Mouse (Mus musculus) myocyte (in vitro differentiated cells): ENCODE measurements around the gene Fubp1. TPM values are rescaled to one million over a fixed set of nuclear protein-coding genes. Genes with fewer than 3 reads are reported as not detected.

Experiments
- H3K27me3 ChIP-seq: one replicate; pipeline ENCODE4 v1.6.1; 2011; ENCODE audit not compliant: control insufficient read depth, insufficient read depth, insufficient read length
- H3K36me3 ChIP-seq: one replicate; pipeline ENCODE4 v1.6.1; 2011; ENCODE audit not compliant: control insufficient read depth, insufficient read depth
- H3K4me2 ChIP-seq: one replicate; pipeline ENCODE4 v1.6.1; 2011; ENCODE audit warnings: low read depth, control low read depth
- H3K4me3 ChIP-seq: one replicate; pipeline ENCODE4 v1.5.1; 2011; ENCODE audit warnings: mild to moderate bottlenecking, control low read depth, moderate library complexity
- H3K79me2 ChIP-seq: one replicate; pipeline ENCODE4 v1.6.1; 2011; ENCODE audit not compliant: control insufficient read depth, insufficient read depth
- H3ac ChIP-seq: one replicate; pipeline ENCODE4 v1.6.1; 2011; ENCODE audit not compliant: control insufficient read depth, insufficient read length
- CEBPB ChIP-seq: IDR thresholded peaks from 2 replicates; pipeline ENCODE4 v1.6.1; 2011; ENCODE audit warnings: mild to moderate bottlenecking, moderate library complexity; ENCODE audit not compliant: poor library complexity, insufficient read depth, severe bottlenecking
- E2F4 ChIP-seq: IDR thresholded peaks from one replicate; pipeline ENCODE4 v1.6.1; 2011; ENCODE audit warnings: mild to moderate bottlenecking, control low read depth, moderate library complexity; ENCODE audit not compliant: insufficient read depth
- MAX ChIP-seq: IDR thresholded peaks from one replicate; pipeline ENCODE4 v1.6.1; 2011; ENCODE audit warnings: low read depth, mild to moderate bottlenecking, control low read depth
- MYOD1 ChIP-seq, 3 experiments: IDR thresholded peaks; one replicate each; pipeline ENCODE4 v1.6.1; 2011; ENCODE audit warnings: control low read depth in 2 of 3, low read depth in 2 of 3, mild to moderate bottlenecking in 2 of 3, moderate library complexity in 1 of 3; ENCODE audit not compliant: insufficient read length in 2 of 3, control insufficient read depth in 1 of 3
- MYOG ChIP-seq, 3 experiments: IDR thresholded peaks; one replicate each; pipeline ENCODE4 v1.6.1; 2011; ENCODE audit warnings: control low read depth in 2 of 3, low read depth in 2 of 3, mild to moderate bottlenecking in 2 of 3; ENCODE audit not compliant: insufficient read length in 2 of 3, control insufficient read depth in 1 of 3, insufficient read depth in 1 of 3
- POLR2A ChIP-seq: IDR thresholded peaks from one replicate; pipeline ENCODE4 v1.6.1; 2011; ENCODE audit warnings: low read depth, mild to moderate bottlenecking, control low read depth, moderate library complexity; ENCODE audit not compliant: insufficient read length
- POLR2AphosphoS2 ChIP-seq: IDR thresholded peaks from one replicate; pipeline ENCODE4 v1.6.1; 2011; ENCODE audit warnings: low read depth, control low read depth; ENCODE audit not compliant: insufficient read length
- REST ChIP-seq: IDR thresholded peaks from one replicate; pipeline ENCODE4 v1.6.1; 2011; ENCODE audit warnings: mild to moderate bottlenecking, control low read depth, moderate library complexity; ENCODE audit not compliant: insufficient read depth, insufficient read length
- SRF ChIP-seq: IDR thresholded peaks from one replicate; pipeline ENCODE4 v1.6.1; 2011; ENCODE audit warnings: low read depth; ENCODE audit not compliant: control insufficient read depth, insufficient read length
- TCF12 ChIP-seq: IDR thresholded peaks from one replicate; pipeline ENCODE4 v1.6.1; 2011; ENCODE audit warnings: mild to moderate bottlenecking, control low read depth; ENCODE audit not compliant: poor library complexity, insufficient read depth, severe bottlenecking
- TCF3 ChIP-seq: IDR thresholded peaks from one replicate; pipeline ENCODE4 v1.6.1; 2011; ENCODE audit warnings: low read depth, control low read depth; ENCODE audit not compliant: insufficient read length
- USF1 ChIP-seq: IDR thresholded peaks from one replicate; pipeline ENCODE4 v1.6.1; 2011; ENCODE audit warnings: low read depth, mild to moderate bottlenecking, control low read depth, moderate library complexity
- polyA plus RNA-seq: library from polyadenylated mRNA; unstranded; fragments of >200 nt; fragmentation: generic; extraction: Trizol; gene quantifications from one replicate; pipeline ENCODE4 v1.2.1, GENCODE M21; 2012; ENCODE audit warnings: missing spikeins

The Fubp1 gene
- polyA plus RNA-seq, 1 experiment, result 27.9 TPM

DNA sequence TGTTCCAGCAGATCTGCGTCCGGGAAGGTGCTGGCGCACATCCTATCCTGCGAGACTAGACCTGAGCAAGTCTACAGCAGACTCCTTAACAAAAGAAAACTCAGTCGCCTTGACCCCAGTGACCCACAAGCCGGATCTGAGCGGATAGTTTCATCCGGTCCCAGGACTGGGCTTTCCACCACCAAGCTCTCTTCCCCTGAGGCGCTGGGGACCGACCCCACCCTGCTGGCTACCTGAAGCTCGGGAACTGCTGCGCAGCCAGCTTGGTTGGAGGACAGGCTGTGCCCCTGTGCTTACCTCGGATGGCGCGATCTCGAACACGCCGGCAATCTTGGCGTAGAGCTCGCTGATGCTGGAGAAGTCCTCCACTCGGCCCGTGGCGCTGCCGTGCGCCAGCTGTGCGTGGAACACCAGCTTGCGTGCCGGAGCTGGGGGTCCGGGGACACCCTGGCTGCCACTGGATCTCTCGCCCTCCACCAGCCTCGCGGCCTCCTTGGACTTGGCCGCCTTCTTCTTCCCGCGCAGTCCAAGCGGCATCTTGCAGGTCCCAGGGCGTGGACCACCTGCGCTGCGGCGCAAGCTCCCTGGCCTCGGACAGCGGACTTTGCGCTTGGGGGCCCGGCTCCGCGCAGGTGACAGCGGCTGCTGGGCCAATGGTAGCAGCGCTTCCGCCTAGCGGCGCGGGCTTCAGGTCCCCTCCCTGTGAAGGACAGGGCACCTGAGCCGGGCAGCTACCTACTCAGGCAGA is 44.7 kb upstream of the Fubp1 start:
- Histone ChIP-seq H3K4me3 (no peak overlapping the region), H3K27me3 (no peaks in the 10 kb centered on the region), H3K36me3 (no peaks in the 10 kb centered on the region), H3K4me2 (no peak overlapping the region), H3K79me2 (no peaks in the 10 kb centered on the region), H3ac (no peak overlapping the region)
- no peak for TF ChIP-seq TCF12
- no peak for TF ChIP-seq E2F4
- TF ChIP-seq POLR2AphosphoS2, result no peak
- no peak for TF ChIP-seq TCF3
- TF ChIP-seq MYOG (IDR thresholded peaks at IDR 0.05; ENCODE audit: control insufficient read depth in 1 of 3, insufficient read depth in 1 of 3, insufficient read length in 2 of 3, low read depth in 2 of 3), result no peak
- TF ChIP-seq POLR2A, result no peak
- TF ChIP-seq SRF, result no peak
- TF ChIP-seq REST, result no peak
- TF ChIP-seq MYOD1 (IDR thresholded peaks at IDR 0.05; ENCODE audit: control insufficient read depth in 1 of 3, insufficient read length in 2 of 3, low read depth in 2 of 3), result no peak
- no peak for TF ChIP-seq USF1
- no peak for TF ChIP-seq MAX
- no peak for TF ChIP-seq CEBPB

DNA sequence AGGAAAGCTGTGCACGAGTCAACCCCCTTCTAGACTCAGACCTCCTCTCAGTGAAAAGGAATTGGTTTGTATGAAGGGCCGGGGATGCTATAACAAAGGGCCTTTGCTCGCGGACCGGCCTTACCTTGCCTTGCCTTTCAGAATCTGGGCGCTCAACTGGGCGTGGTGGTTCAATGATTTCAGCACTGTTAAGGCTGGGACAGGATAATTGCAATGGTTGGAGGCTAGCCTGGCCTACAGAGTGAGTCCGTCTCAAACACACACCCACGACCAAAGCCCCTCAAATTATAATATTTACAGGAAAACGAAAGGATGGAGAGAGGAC is 44.2 kb upstream of the Fubp1 start, which contains the start of gene Gipc2:
Gipc2 (minus strand) TSS at position 132 of the 325 bp plus-strand sequence.
- Histone ChIP-seq H3K36me3 (no peaks in the 10 kb centered on the region), H3K4me2 (no peak within 1 kb of the TSS), H3K79me2 (no peaks in the 10 kb centered on the region), H3K4me3 (no peak within 1 kb of the TSS), H3ac (no peak within 1 kb of the TSS), H3K27me3 (no peaks in the 10 kb centered on the region)
- TF ChIP-seq MYOG (IDR thresholded peaks at IDR 0.05; ENCODE audit: control insufficient read depth in 1 of 3, insufficient read depth in 1 of 3, insufficient read length in 2 of 3, low read depth in 2 of 3), result no peak
- no peak for TF ChIP-seq MAX
- no peak for TF ChIP-seq SRF
- TF ChIP-seq E2F4, result no peak
- TF ChIP-seq REST, result no peak
- no peak for TF ChIP-seq MYOD1 (IDR thresholded peaks at IDR 0.05; ENCODE audit: control insufficient read depth in 1 of 3, insufficient read length in 2 of 3, low read depth in 2 of 3)
- TF ChIP-seq CEBPB, result no peak
- TF ChIP-seq POLR2AphosphoS2, result no peak

DNA sequence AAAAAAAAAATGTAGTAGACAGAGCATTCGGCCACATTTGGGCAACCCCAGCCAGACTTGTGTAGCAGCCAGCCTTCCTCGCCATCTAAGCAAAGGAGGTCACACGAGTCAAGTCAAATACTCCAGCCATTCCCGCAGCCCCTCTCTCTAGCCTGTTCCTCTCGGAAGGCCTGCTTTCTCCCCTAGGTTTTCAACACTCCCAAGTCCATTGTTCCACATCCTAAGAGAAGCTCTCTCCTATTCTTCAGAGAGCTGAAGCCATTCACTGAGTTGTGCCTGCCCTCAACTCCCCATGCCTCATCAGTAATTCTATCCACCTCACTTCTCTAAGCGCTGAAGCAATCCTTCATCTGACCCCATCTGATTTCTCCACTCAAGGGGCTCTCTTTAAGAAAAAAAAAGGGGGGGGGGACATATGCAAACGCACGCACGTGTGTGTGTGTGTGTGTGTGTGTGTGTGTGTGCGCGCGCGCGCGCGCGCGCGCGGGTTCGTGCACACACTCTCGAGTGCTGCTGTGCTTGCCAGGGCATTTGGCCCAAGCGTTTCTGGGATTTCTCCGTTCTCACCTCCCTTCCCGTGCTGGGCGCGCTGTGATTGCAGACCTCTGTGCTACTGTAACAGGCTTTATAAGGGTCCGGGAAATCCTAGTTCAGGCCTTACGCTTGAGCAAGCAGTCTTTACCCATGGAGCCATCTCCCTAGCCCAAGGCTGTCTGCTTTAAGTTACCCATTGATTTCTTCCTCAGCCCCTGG is 43.3 kb upstream of the Fubp1 start:
- no peaks in the 10 kb centered on the region for H3K27me3 ChIP-seq
- H3ac ChIP-seq, result no peak overlapping the region
- no peak for TF ChIP-seq E2F4
- TF ChIP-seq CEBPB, result no peak
- no peak for TF ChIP-seq MYOD1 (IDR thresholded peaks at IDR 0.05; ENCODE audit: control insufficient read depth in 1 of 3, insufficient read length in 2 of 3, low read depth in 2 of 3)
- no peak for TF ChIP-seq MYOG (IDR thresholded peaks at IDR 0.05; ENCODE audit: control insufficient read depth in 1 of 3, insufficient read depth in 1 of 3, insufficient read length in 2 of 3, low read depth in 2 of 3)
- TF ChIP-seq POLR2AphosphoS2, result no peak
- TF ChIP-seq TCF12, result no peak
- no peaks in the 10 kb centered on the region for H3K36me3 ChIP-seq
- H3K4me3 ChIP-seq, result no peak overlapping the region
- no peaks in the 10 kb centered on the region for H3K79me2 ChIP-seq
- H3K4me2 ChIP-seq, result no peak overlapping the region

- Histone ChIP-seq H3ac (no peak overlapping the region), H3K27me3 (no peaks in the 10 kb centered on the region), H3K4me3 (no peak overlapping the region), H3K36me3 (no peaks in the 10 kb centered on the region), H3K79me2 (no peaks in the 10 kb centered on the region), H3K4me2 (no peak overlapping the region)
- TF ChIP-seq TCF12 (no peak), E2F4 (no peak), MYOG (IDR thresholded peaks at IDR 0.05; ENCODE audit: control insufficient read depth in 1 of 3, insufficient read depth in 1 of 3, insufficient read length in 2 of 3, low read depth in 2 of 3) (no peak), SRF (no peak)
Measured at GRCm38 (mm10) chr3:152168007-152168406, 42.2 kb upstream of the Fubp1 start.

GRCm38 (mm10) chr3:152170407-152170806 is 39.8 kb upstream of the Fubp1 start:
- TF ChIP-seq USF1, result no peak
- no peak for TF ChIP-seq TCF12
- TF ChIP-seq POLR2A, result no peak
- no peak for TF ChIP-seq POLR2AphosphoS2
- TF ChIP-seq E2F4, result no peak
- no peak for TF ChIP-seq MYOG (IDR thresholded peaks at IDR 0.05; ENCODE audit: control insufficient read depth in 1 of 3, insufficient read depth in 1 of 3, insufficient read length in 2 of 3, low read depth in 2 of 3)
- no peak for TF ChIP-seq MAX
- no peak for TF ChIP-seq CEBPB
- TF ChIP-seq REST, result no peak
- no peak for TF ChIP-seq MYOD1 (IDR thresholded peaks at IDR 0.05; ENCODE audit: control insufficient read depth in 1 of 3, insufficient read length in 2 of 3, low read depth in 2 of 3)
- TF ChIP-seq TCF3, result no peak
- no peak for TF ChIP-seq SRF
- H3K27me3 ChIP-seq, result no peaks in the 10 kb centered on the region

More at GRCm38 (mm10) chr3:152170407-152170806, 39.8 kb upstream of the Fubp1 start:
- no peaks in the 10 kb centered on the region for H3K79me2 ChIP-seq
- peak overlapping the region; percentile 35 for H3K4me2 ChIP-seq
- H3K36me3 ChIP-seq, result no peaks in the 10 kb centered on the region
- H3K4me3 ChIP-seq, result no peak overlapping the region
- H3ac ChIP-seq, result no peak overlapping the region
